Mouse (Mus musculus) neural tube, embryonic 15.5 days (tissue): ENCODE results near the gene Cd2bp2. TPM values are rescaled to one million over a fixed set of nuclear protein-coding genes. Genes with fewer than 3 reads are reported as not detected.

Source experiments
- ATAC-seq: fragments of 200-750 bp; cut with Nextera tagmentation; 2 replicates; pipeline ENCODE4 v1.8.0; 2017; ENCODE audit warnings: mild to moderate bottlenecking, moderate TSS enrichment, moderate library complexity; ENCODE audit not compliant: low FRiP score
- H3K27ac ChIP-seq: fragments of 300-500 bp; sonication (generic); replicated peaks from 2 replicates; pipeline ENCODE4 v1.5.1; 2015; ENCODE audit warnings: mild to moderate bottlenecking, inconsistent platforms
- H3K27me3 ChIP-seq: fragments of 300-500 bp; sonication (generic); replicated peaks from 2 replicates; pipeline ENCODE4 v1.6.1; 2015; ENCODE audit warnings: inconsistent platforms
- H3K36me3 ChIP-seq: fragments of 300-500 bp; sonication (generic); 2 replicates; pipeline ENCODE4 v1.6.1; 2015; ENCODE audit warnings: inconsistent platforms
- H3K4me1 ChIP-seq: fragments of 300-500 bp; sonication (generic); 2 replicates; pipeline ENCODE4 v1.6.1; 2015; ENCODE audit warnings: inconsistent platforms
- H3K4me2 ChIP-seq: fragments of 300-500 bp; sonication (generic); 2 replicates; pipeline ENCODE4 v1.6.1; 2015; ENCODE audit warnings: inconsistent platforms, mild to moderate bottlenecking, moderate library complexity
- H3K4me3 ChIP-seq: fragments of 300-500 bp; sonication (generic); replicated peaks from 2 replicates; pipeline ENCODE4 v1.5.1; 2015; ENCODE audit warnings: mild to moderate bottlenecking, inconsistent platforms
- H3K9ac ChIP-seq: fragments of 300-500 bp; sonication (generic); replicated peaks from 2 replicates; pipeline ENCODE4 v1.6.1; 2015; ENCODE audit warnings: mild to moderate bottlenecking, inconsistent platforms
- H3K9me3 ChIP-seq: fragments of 300-500 bp; sonication (generic); replicated peaks from 2 replicates; pipeline ENCODE4 v1.6.1; 2016; ENCODE audit warnings: inconsistent platforms
- WGBS: fragments of 180-500 bp; shearing (Covaris S2); methylation state at CpG from one replicate; pipeline ENCODE4 v1.1.7; 2015; ENCODE audit warnings: mixed read lengths; 5-methylcytosine and 5-hydroxymethylcytosine counted together
- polyA plus RNA-seq: library from polyadenylated mRNA; unstranded; fragments of >200 nt; fragmentation: Nextera tagmentation; extraction: Ambion mirVana; gene quantifications from 2 replicates; pipeline ENCODE4 v1.2.1, GENCODE M21; 2015

Gene Cd2bp2
- polyA plus RNA-seq, 1 experiment from 2014 or later, result 64.2 TPM

- 72% methylated on average over 3 of the region's 3 CpGs for WGBS
- no peak overlapping the region for H3K4me2 ChIP-seq
- H3K27me3 ChIP-seq, result no peaks in the 10 kb centered on the region
- no peak overlapping the region for H3K27ac ChIP-seq
- H3K36me3 ChIP-seq, result no peaks in the 10 kb centered on the region
- H3K4me3 ChIP-seq, result no peak overlapping the region
- no peak for ATAC-seq
- no peaks in the 10 kb centered on the region for H3K4me1 ChIP-seq
- no peak overlapping the region for H3K9ac ChIP-seq
- H3K9me3 ChIP-seq, result no peaks in the 10 kb centered on the region
Measured at GRCm38 (mm10) chr7:127147901-127148300, 47.9 kb downstream of the Cd2bp2 start.

DNA sequence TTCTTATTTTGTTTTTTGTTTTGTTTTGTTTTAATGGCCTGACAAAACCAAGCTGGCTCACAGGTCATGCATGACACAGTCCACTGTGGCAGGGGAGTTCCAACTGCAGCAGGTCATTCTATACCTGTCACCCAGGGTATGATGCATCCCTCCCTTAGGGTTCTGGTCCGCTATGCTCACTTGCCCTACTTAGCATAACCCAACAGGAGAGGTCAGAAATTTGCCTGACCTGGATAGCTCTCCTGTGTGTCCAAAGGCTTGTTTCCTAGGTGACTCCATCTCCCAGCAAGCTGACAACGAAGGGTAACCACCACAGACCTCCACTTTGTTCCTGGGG, 49.6 kb downstream of the Cd2bp2 start:
- Histone ChIP-seq H3K9me3 (no peaks in the 10 kb centered on the region), H3K4me3 (no peak overlapping the region), H3K4me1 (no peaks in the 10 kb centered on the region), H3K36me3 (no peaks in the 10 kb centered on the region), H3K27me3 (no peaks in the 10 kb centered on the region), H3K27ac (no peak overlapping the region), H3K9ac (no peak overlapping the region), H3K4me2 (no peak overlapping the region)
- 64% methylated on average over 2 of the region's 2 CpGs for WGBS
- no peak for ATAC-seq

GRCm38 (mm10) chr7:127145387-127146266, 50.2 kb downstream of the Cd2bp2 start:
- Histone ChIP-seq H3K9me3 (no peaks in the 10 kb centered on the region), H3K36me3 (no peaks in the 10 kb centered on the region), H3K4me1 (no peaks in the 10 kb centered on the region), H3K4me2 (no peak overlapping the region), H3K27me3 (no peaks in the 10 kb centered on the region), H3K27ac (no peak overlapping the region), H3K4me3 (no peak overlapping the region), H3K9ac (no peak overlapping the region)
- whole genome bisulfite sequencing, result 60% methylated on average over 9 of the region's 9 CpGs
- no peak for ATAC-seq

- Histone ChIP-seq H3K4me3 (no peak overlapping the region), H3K36me3 (no peaks in the 10 kb centered on the region), H3K4me1 (no peaks in the 10 kb centered on the region), H3K27me3 (no peaks in the 10 kb centered on the region), H3K27ac (no peak overlapping the region), H3K9ac (no peak overlapping the region), H3K9me3 (no peaks in the 10 kb centered on the region), H3K4me2 (no peak overlapping the region)
- 88% methylated on average over 7 of the region's 7 CpGs for WGBS
- no peak for ATAC-seq
Measured at GRCm38 (mm10) chr7:127144412-127144811, 51.4 kb downstream of the Cd2bp2 start.

DNA sequence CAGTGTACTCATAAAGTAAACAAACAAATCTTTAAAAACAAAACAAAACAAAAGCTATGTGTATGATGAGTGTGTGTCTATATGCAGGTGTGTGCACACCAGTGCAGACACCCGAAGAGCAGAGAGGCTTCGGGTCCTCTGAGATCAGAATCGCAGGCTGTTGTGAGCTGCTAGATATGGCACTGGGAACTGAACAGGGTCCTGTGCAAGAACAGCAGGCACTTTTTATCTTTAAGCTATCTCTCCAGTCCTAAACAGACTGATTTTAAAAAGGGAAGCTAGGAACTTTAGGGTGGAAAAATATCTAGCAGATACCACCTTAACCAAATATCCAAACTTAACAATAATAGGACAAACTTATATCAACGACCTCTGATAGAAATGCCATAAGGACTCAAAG, 53.2 kb downstream of the Cd2bp2 start:
- H3K9ac ChIP-seq, result no peak overlapping the region
- no peaks in the 10 kb centered on the region for H3K27me3 ChIP-seq
- no peak for ATAC-seq
- no peaks in the 10 kb centered on the region for H3K4me1 ChIP-seq
- WGBS, result 92% methylated on average over 4 of the region's 4 CpGs
- no peak overlapping the region for H3K27ac ChIP-seq
- no peaks in the 10 kb centered on the region for H3K9me3 ChIP-seq
- no peak overlapping the region for H3K4me3 ChIP-seq
- no peak overlapping the region for H3K4me2 ChIP-seq
- H3K36me3 ChIP-seq, result no peaks in the 10 kb centered on the region

- WGBS, result 48% methylated on average over 2 of the region's 2 CpGs
Measured at GRCm38 (mm10) chr7:127142214-127142613, 53.6 kb downstream of the Cd2bp2 start.

More at GRCm38 (mm10) chr7:127142214-127142613, 53.6 kb downstream of the Cd2bp2 start:
- H3K9ac ChIP-seq, result no peak overlapping the region
- H3K36me3 ChIP-seq, result no peaks in the 10 kb centered on the region
- no peaks in the 10 kb centered on the region for H3K27me3 ChIP-seq
- no peaks in the 10 kb centered on the region for H3K9me3 ChIP-seq
- ATAC-seq, result no peak
- no peaks in the 10 kb centered on the region for H3K4me1 ChIP-seq
- H3K27ac ChIP-seq, result no peak overlapping the region
- H3K4me3 ChIP-seq, result no peak overlapping the region
- H3K4me2 ChIP-seq, result no peak overlapping the region

Other genes with a start within 250 kb of the Cd2bp2 start
- gene Asphd1, start 246.5 kb downstream of the Cd2bp2 start, polyA plus RNA-seq, result 8.9 and 11.7 TPM in 2 replicates
- gene Sez6l2, start 245.5 kb downstream of the Cd2bp2 start, polyA plus RNA-seq, result 51.6 and 56.9 TPM in 2 replicates
- gene Cdipt, start 220.1 kb downstream of the Cd2bp2 start, polyA plus RNA-seq, result 139 and 145 TPM in 2 replicates
- gene Cdiptos, start 220.0 kb downstream of the Cd2bp2 start, polyA plus RNA-seq, result 0.82 and 1.0 TPM in 2 replicates
- 5.2 and 11.6 TPM in 2 replicates for gene Mvp, start 181.4 kb downstream of the Cd2bp2 start, polyA plus RNA-seq
- gene Pagr1b, start 179.6 kb downstream of the Cd2bp2 start, polyA plus RNA-seq, result 0.79 and 1.2 TPM in 2 replicates
- gene Pagr1a, start 178.7 kb downstream of the Cd2bp2 start, polyA plus RNA-seq, result 52.5 and 80.1 TPM in 2 replicates
- gene Gm42742, start 175.0 kb downstream of the Cd2bp2 start, polyA plus RNA-seq, result 18.8 and 54.5 TPM in 2 replicates
- gene Prrt2, start 174.8 kb downstream of the Cd2bp2 start, polyA plus RNA-seq, result 69.9 and 72.5 TPM in 2 replicates
- gene Maz, start 169.0 kb downstream of the Cd2bp2 start, polyA plus RNA-seq, result 78.1 and 82.6 TPM in 2 replicates
- gene Kif22, start 153.6 kb downstream of the Cd2bp2 start, polyA plus RNA-seq, result 20.0 and 40.9 TPM in 2 replicates
- gene Zg16, start 108.7 kb downstream of the Cd2bp2 start, polyA plus RNA-seq, result not detected in 2 replicates
- gene AI467606, start 104.7 kb downstream of the Cd2bp2 start, polyA plus RNA-seq, result 2.4 and 8.6 TPM in 2 replicates
- gene Qprt, start 73.8 kb downstream of the Cd2bp2 start, polyA plus RNA-seq, result 0.75 and 1.1 TPM in 2 replicates
- 0.08 and 2.8 TPM in 2 replicates for gene Spn, start 58.2 kb downstream of the Cd2bp2 start, polyA plus RNA-seq
- gene Tbc1d10b, start 12.4 kb upstream of the Cd2bp2 start, polyA plus RNA-seq, result 30.0 and 35.6 TPM in 2 replicates
- 42.1 and 72.2 TPM in 2 replicates for gene Mylpf, start 12.8 kb upstream of the Cd2bp2 start, polyA plus RNA-seq
- 47.5 and 48.8 TPM in 2 replicates for gene Zfp553, start 37.0 kb upstream of the Cd2bp2 start, polyA plus RNA-seq
- 15.8 and 40.6 TPM in 2 replicates for gene Sept1, start 37.1 kb upstream of the Cd2bp2 start, polyA plus RNA-seq
- 72.3 and 83.5 TPM in 2 replicates for gene Zfp771, start 48.2 kb upstream of the Cd2bp2 start, polyA plus RNA-seq
- 128 and 136 TPM in 2 replicates for gene Dctpp1, start 64.7 kb upstream of the Cd2bp2 start, polyA plus RNA-seq
- 67.5 and 73.1 TPM in 2 replicates for gene Sephs2, start 78.0 kb upstream of the Cd2bp2 start, polyA plus RNA-seq
- 0.18 and 5.4 TPM in 2 replicates for gene Itgal, start 100.2 kb upstream of the Cd2bp2 start, polyA plus RNA-seq
- 17.4 and 17.8 TPM in 2 replicates for gene Zfp768, start 149.5 kb upstream of the Cd2bp2 start, polyA plus RNA-seq
- 8.1 and 8.5 TPM in 2 replicates for gene Zfp747, start 180.0 kb upstream of the Cd2bp2 start, polyA plus RNA-seq
- gene 9130019O22Rik, start 191.1 kb upstream of the Cd2bp2 start, polyA plus RNA-seq, result 4.4 and 4.8 TPM in 2 replicates
- gene E430018J23Rik, start 197.6 kb upstream of the Cd2bp2 start, polyA plus RNA-seq, result 5.0 and 5.2 TPM in 2 replicates
- 4.2 and 6.3 TPM in 2 replicates for gene Zfp764, start 210.8 kb upstream of the Cd2bp2 start, polyA plus RNA-seq
- 29.2 and 30.6 TPM in 2 replicates for gene Zfp688, start 226.0 kb upstream of the Cd2bp2 start, polyA plus RNA-seq